Mouse (Mus musculus): ENCODE results near the gene Sdk1.
A peak's percentile ranks its signal among the peaks of the same experiment; 100 is the strongest.

Sdk1 gene

DNA sequence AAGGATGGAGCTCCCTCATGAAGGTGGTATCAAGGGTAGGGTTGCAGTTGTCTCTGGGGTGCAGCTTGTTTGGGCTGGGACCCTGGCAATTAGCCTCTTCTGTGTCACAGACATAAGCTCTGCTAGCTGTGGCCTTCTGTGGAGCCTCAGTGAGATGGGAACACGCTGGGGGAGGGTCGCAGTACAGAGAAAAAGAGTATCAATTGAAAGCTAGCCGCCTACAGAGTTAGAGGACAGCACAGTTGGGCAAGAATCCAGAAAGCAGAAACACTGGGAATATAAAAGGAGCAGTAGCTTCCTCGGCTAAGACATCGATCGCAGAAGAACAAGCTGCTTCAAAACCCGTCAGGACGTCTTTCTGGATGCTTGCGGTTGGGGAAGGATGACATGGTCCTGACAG lies 795.2 kb downstream of the Sdk1 start:
- no peak for DNase-seq

DNA sequence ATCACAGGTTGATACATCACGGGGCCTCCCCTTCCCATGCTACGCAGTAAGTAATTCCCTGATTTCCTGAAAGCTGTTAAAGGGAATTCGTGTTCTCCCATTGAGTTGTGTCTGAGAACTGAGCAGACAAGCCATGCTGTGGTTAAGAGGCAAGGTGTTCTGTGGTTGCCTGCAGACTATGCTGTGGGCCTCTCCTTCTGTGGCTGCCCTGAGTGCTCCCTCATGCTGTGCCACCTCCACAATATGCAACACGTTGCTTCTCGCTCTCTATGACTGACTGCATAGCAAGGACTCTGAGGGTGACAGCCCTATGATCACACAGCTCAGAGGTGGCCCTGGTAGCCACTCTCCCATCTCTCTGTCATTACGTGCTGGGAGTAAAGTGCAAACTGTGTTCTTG lies 797.9 kb downstream of the Sdk1 start:
- DNase-seq, result no peak

GRCm38 (mm10) chr5:142039891-142040530 lies 798.7 kb downstream of the Sdk1 start:
- DNase-seq, result no peak

DNA sequence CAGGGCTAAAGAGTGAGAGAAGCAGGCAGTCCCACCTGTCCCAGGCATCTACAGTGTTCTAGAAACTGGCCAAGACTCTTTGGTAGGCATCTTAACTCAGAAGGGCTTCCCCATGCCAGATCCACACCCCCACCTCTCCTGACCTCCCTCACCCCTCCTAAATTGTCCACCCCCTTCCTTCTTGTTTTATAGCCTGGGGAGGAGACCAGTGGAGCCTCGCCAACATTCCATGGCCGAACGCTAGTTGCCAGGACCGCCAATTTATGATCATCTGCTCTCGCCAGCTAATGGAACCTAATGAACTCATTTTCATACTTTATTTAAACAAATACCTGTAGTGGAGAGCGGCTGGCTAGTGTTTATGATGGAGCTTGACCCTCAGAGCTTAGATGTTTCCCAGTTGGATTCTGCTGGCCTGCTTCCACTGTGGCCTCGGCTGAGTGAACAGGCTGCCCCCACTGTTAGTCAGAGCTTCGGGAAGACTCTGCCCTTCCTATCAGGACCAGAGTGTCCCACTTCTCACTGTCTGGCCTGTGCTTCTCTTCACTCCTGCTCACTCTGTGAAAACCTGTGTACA lies 800.0 kb downstream of the Sdk1 start:
- DNase-seq, result no peak

GRCm38 (mm10) chr5:142061781-142062180 lies 820.5 kb downstream of the Sdk1 start:
- DNase-seq, result no peak

DNA sequence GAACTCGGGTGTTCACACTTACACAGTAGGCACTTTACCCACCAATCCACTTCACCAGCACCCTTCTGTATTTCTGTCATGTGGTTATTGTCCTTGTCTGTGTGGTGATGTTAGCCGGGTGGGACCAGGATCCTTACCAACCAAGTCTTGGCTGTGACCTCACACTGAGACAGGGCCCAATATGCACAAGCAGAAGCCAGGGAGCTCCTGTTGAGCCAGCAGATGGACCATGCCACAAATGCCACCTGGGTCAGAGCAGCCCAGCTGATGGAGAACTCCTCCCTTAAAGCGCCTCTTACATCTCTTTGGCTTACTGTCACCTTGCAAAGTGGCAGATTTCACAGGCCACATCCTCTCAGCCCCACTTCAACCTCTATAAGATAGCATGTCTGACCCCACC lies 830.0 kb downstream of the Sdk1 start:
- peak; percentile 28 for DNase-seq

DNA sequence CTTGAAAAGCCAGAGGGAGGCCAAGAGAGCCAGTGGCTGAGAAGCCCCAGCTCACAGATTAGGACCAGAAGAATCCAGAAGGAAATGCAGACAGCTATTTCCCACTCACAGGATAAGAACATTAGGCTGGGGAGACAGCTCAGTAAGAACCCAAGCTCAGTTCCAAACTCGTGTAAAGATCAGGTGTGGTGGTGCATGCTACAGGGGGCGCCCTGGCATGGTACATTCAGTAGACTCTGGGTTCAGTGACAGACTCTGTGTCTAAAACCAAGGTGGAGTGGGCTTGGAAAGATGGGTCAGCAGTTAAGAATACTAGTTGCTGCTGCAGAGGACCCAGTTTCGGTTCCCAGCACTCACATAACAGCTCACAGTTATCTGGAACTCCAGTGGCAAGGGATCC lies 832.6 kb downstream of the Sdk1 start:
- no peak for DNase-seq

DNA sequence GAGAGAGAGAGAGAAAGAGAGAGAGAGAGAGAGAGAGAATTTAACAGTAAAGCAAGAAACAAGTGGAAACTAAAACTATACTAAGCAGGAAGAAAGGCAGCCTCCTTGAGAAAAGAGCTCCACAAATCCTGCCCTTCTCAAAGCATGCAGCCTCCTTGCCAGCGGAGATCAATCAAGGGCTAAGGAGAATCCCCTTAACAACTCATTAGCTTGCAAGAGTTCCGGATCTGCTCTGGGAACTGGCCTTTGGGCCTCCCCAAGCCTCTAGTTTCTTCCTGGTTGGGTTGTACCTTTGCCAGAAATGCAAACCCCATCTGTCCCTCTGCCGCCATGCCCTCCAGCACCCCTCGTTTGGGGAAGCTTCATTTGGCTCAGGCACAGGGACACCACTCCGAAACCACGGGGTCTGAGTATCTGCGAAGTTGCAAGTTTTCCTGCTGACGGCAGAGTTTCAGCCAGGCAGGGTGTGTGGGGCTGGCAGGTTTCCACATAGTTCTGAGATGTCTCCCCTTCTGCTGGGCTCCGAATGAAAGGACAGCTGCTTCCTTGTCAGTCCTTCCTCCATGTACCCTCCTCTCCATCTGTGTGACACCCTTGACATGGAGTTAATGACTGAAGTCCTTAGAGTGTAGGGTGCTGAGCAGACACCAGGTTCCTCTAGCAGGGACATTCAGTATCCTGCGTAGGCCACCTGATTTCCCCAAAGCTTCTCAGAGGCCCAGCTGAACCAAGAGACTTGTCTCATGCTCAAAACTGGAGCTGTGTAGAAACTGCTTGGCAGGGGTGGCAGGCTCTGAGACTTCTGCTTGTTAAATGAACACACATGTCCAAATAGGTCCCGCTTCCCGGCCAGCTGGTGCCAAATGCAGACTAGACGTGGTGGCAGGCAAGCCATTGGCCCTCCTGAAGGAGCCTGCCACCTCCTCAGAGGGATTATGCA lies 833.5 kb downstream of the Sdk1 start:
- peak; percentile 29 for DNase-seq

DNA sequence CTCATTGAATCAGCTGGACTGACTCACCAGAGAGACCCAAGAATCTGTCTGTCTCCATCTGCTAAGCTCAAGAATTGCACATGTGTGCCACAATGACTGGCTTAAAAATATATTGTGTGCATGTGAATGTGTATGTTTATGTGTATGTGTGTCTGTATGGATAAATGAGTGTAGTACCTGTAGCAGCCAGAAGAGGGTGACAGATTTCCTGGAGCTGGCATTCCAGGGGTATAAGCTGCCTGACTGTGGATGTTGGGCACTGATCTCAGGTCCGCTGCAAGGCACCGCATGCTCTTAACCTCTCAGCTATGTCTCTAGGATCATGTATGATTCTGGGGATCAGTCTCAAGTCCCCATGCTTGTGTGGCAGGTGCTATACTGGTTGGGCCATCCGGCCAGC lies 839.4 kb downstream of the Sdk1 start:
- no peak for DNase-seq

DNA sequence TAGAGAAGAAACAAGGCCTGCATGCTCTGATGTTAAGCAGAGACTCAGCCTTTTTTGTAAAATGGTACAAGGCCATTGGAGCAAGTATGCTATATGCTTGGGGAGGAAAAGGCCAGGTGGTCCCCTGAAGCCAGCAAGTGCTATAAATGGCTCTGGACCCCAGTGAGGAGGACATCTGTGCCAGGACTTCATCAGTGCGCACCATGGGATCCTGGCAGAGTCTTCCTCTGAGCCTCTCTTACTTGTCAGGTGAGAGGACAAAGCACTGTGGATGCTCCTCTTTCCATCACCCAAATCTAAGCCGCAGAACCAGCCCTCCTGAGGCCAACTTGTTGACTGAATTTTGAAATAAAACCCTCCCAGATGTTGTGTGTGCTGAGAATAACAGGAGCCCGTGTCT lies 839.8 kb downstream of the Sdk1 start:
- DNase-seq, result peak; percentile 47

DNA sequence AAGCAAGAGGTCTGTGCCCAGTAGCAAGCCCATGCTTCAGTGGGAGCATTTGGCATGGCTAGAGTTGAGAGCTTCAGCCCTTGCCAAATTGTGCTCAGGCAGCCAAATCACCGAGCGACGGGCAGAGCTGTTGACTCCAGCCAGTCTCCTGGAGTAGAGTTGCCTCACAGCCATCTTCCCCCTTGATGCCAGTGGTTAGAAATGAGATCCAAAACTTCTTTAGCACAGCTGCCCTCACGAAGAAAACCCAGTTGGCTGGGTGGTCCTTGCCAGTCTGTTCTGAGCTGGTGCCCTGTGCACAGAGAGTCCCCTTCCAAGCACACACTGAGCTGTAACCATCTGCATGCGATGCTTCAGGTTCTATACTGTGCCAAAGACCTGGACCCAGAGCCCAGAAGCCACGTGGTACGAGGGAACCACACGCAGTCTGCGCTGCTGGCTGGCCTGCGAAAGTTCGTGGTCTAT lies 855.1 kb downstream of the Sdk1 start:
- peak; percentile 74 for DNase-seq

GRCm38 (mm10) chr5:142100176-142100575 lies 858.9 kb downstream of the Sdk1 start:
- DNase-seq, result peak; percentile 8

GRCm38 (mm10) chr5:142107434-142107833 lies 866.1 kb downstream of the Sdk1 start:
- DNase-seq, result no peak

DNA sequence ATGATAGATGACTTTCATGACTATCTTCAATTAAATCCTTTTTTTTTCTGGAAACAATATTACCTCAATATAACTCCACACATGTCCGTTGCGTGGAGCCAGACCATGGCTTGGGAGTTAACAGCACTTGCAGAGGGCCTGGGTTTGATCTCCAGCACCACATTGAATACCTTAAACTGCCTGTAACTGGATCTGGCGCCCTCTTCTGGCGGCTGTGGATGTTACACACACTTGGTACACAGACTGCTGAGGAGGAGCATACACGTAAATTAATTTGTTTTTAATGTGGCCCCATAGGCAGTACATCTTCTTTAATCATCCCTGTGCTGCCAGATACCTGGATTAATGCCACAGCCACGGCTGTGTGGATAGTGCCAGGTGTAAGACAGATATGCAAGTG lies 870.7 kb downstream of the Sdk1 start:
- DNase-seq, result no peak

DNA sequence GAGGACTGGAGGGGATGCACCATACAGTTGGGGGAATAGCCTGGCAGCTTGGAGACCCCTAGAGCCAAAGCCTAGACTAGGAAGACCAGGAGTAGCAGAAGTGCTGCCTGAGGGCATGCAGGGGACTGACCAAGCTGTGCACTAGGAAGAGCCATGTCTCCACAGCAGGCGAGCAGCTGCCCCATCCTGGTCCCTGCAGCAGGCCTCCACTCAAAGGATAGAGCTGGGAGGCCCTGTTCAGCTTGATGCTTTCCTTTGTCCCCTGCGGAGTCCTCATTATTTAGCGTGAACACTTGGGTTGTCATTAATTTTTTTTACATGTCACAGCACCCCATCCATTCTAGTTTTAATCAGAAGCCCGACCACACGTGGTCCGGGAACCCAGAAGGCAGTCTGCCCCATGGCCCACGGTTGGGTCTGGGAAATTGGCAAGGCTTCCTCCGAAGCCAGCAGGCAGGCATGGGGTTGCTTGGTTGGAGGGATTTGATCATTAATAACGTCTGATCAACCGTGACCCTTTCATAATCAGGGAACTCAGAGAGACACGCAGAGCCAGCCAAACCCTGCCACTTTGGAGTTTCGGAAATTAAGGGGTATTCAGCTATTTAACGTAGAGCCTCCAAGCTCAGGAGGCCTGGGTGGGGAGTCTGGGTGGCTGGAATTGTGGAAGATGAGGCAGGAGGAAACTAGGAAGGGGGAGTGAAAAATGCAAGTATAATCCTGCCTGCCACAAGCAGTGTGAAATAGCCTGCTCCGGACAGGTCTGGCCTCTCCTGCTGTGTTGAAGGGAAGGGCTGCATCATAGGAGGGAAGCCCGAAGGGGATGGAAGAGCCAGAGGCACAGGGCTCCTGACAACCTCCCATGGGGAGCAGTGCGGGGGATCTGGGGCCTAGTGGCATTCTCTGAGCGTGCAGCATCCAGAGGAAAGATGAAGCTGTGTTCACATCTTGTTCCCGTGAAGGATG lies 872.2 kb downstream of the Sdk1 start:
- no peak for DNase-seq

- DNase-seq, result no peak
Observed at GRCm38 (mm10) chr5:142127779-142128178, 886.5 kb downstream of the Sdk1 start.

GRCm38 (mm10) chr5:142128181-142128611 lies 886.9 kb downstream of the Sdk1 start:
- no peak for DNase-seq

- no peak for DNase-seq
Observed at GRCm38 (mm10) chr5:142130004-142130403, 888.7 kb downstream of the Sdk1 start.

GRCm38 (mm10) chr5:142139978-142140377 lies 898.7 kb downstream of the Sdk1 start:
- peak; percentile 75 for DNase-seq

GRCm38 (mm10) chr5:142149594-142149993 lies 908.3 kb downstream of the Sdk1 start:
- DNase-seq, result peak; percentile 56

DNA sequence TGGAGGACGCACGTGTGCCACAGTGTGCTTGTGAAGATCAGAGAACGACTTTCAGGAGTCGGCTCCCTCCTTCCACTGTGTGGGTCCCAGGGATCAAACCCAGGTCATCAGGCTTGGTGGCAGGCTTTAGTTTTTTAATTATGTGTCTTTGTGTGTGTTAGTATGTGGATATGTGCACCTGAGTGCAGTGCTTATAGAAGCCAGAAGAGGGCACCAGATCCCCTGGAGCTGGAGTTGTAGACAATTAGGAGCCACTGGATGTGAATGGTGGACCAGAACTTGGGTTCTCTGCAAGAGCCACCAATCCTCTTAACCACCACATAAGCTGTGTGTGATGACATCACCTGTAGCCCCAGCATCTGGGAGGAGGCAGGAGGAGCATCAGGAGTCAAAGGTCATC lies 909.5 kb downstream of the Sdk1 start:
- no peak for DNase-seq
